Mouse (Mus musculus) hindbrain, postnatal 0 days (tissue): ENCODE data around the gene Mybpc3. TPM values are rescaled to one million over a fixed set of nuclear protein-coding genes. Genes with fewer than 3 reads are reported as not detected.

ENCODE experiments used
- ATAC-seq: fragments of 200-750 bp; cut with Nextera tagmentation; 2 replicates; pipeline ENCODE4 v1.8.0; 2017; ENCODE audit warnings: mild to moderate bottlenecking, moderate TSS enrichment, moderate library complexity
- DNase-seq: peaks from one replicate; pipeline ENCODE4 v3.0.0-alpha.2; 2015; ENCODE audit warnings: low spot score
- H3K27ac ChIP-seq: fragments of 300-500 bp; sonication (generic); 2 replicates; pipeline ENCODE4 v1.5.1; 2014; ENCODE audit warnings: mild to moderate bottlenecking
- H3K27me3 ChIP-seq: fragments of 300-500 bp; sonication (generic); 2 replicates; pipeline ENCODE4 v1.6.1; 2014; ENCODE audit warnings: low read length, mixed read lengths; ENCODE audit not compliant: insufficient read depth
- H3K36me3 ChIP-seq: fragments of 300-500 bp; sonication (generic); 2 replicates; pipeline ENCODE4 v1.6.1; 2014; ENCODE audit warnings: low read length, mixed read lengths; ENCODE audit not compliant: insufficient read depth
- H3K4me1 ChIP-seq: fragments of 300-500 bp; sonication (generic); 2 replicates; pipeline ENCODE4 v1.6.1; 2014; ENCODE audit warnings: antibody characterized with exemption, low read length, mixed read lengths; ENCODE audit not compliant: insufficient read depth
- H3K4me2 ChIP-seq: fragments of 300-500 bp; sonication (generic); 2 replicates; pipeline ENCODE4 v1.6.1; 2014; ENCODE audit warnings: low read depth, mild to moderate bottlenecking, low read length, moderate library complexity, mixed read lengths
- H3K4me3 ChIP-seq: fragments of 300-500 bp; sonication (generic); 2 replicates; pipeline ENCODE4 v1.5.1; 2014; ENCODE audit warnings: low read length
- H3K9ac ChIP-seq: fragments of 300-500 bp; sonication (generic); replicated peaks from 2 replicates; pipeline ENCODE4 v1.6.1; 2014; ENCODE audit warnings: mild to moderate bottlenecking, low read length, moderate library complexity, mixed read lengths
- H3K9me3 ChIP-seq: fragments of 300-500 bp; sonication (generic); 2 replicates; pipeline ENCODE4 v1.6.1; 2016; ENCODE audit warnings: low read length, mixed read lengths
- CTCF ChIP-seq: IDR thresholded peaks from 2 replicates; pipeline ENCODE4 v1.5.1; 2016; ENCODE audit warnings: antibody characterized with exemption, control low read depth, low read depth
- WGBS: fragments of 180-500 bp; shearing (Covaris S2); extraction: QIAGEN DNeasy Blood & Tissue Kit; methylation state at CpG from one replicate; pipeline ENCODE4 v1.1.7; 2014; 5-methylcytosine and 5-hydroxymethylcytosine counted together
- polyA plus RNA-seq: library from polyadenylated mRNA; unstranded; fragments of >200 nt; fragmentation: Nextera tagmentation; extraction: Ambion mirVana; gene quantifications from 2 replicates; pipeline ENCODE4 v1.2.1, GENCODE M21; 2015
- total RNA-seq: library from RNA; depleted of rRNA; stranded (reverse); fragments of >200 nt; gene quantifications from 2 replicates; pipeline ENCODE4 v1.2.3, GENCODE M21; 2014

The Mybpc3 gene
- total and polyA plus RNA-seq, 2 experiments from 2014 or later, result 0.13 to 0.37 TPM

- Histone ChIP-seq H3K4me2 (no peak overlapping the region), H3K36me3 (no peaks in the 10 kb centered on the region), H3K27ac (no peak overlapping the region), H3K27me3 (no peaks in the 10 kb centered on the region), H3K4me1 (no peaks in the 10 kb centered on the region), H3K4me3 (no peak overlapping the region), H3K9me3 (no peaks in the 10 kb centered on the region), H3K9ac (no peak overlapping the region)
- 84% methylated on average over 9 of the region's 9 CpGs for WGBS
- TF ChIP-seq CTCF, result no peak
- DNase-seq (no peak), ATAC-seq (no peak)
Measured at GRCm38 (mm10) chr2:91088987-91089386, 29.0 kb upstream of the Mybpc3 start.

GRCm38 (mm10) chr2:91090208-91090607 lies 27.7 kb upstream of the Mybpc3 start:
- no peak for TF ChIP-seq CTCF
- Histone ChIP-seq H3K4me1 (no peaks in the 10 kb centered on the region), H3K27ac (no peak overlapping the region), H3K27me3 (no peaks in the 10 kb centered on the region), H3K9ac (no peak overlapping the region), H3K4me2 (no peak overlapping the region), H3K36me3 (no peaks in the 10 kb centered on the region), H3K9me3 (no peaks in the 10 kb centered on the region), H3K4me3 (no peak overlapping the region)
- WGBS, result 77% methylated on average over 6 of the region's 6 CpGs
- DNase-seq, result no peak
- no peak for ATAC-seq

- no peak for ATAC-seq
- WGBS, result 73% methylated on average over 6 of the region's 6 CpGs
- no peak overlapping the region for H3K4me2 ChIP-seq
- no peak for TF ChIP-seq CTCF
- H3K27ac ChIP-seq, result no peak overlapping the region
- no peaks in the 10 kb centered on the region for H3K9me3 ChIP-seq
- no peak for DNase-seq
- no peak overlapping the region for H3K9ac ChIP-seq
- H3K27me3 ChIP-seq, result no peaks in the 10 kb centered on the region
- H3K4me1 ChIP-seq, result no peaks in the 10 kb centered on the region
- no peak overlapping the region for H3K4me3 ChIP-seq
- H3K36me3 ChIP-seq, result no peaks in the 10 kb centered on the region
Measured at GRCm38 (mm10) chr2:91090827-91091226, 27.1 kb upstream of the Mybpc3 start.

GRCm38 (mm10) chr2:91096524-91096923 lies 21.4 kb upstream of the Mybpc3 start:
- no peak overlapping the region for H3K4me2 ChIP-seq
- H3K27ac ChIP-seq, result no peak overlapping the region
- ATAC-seq (no peak), DNase-seq (no peak)
- TF ChIP-seq CTCF, result no peak
- H3K9me3 ChIP-seq, result no peaks in the 10 kb centered on the region
- H3K4me1 ChIP-seq, result no peaks in the 10 kb centered on the region
- H3K36me3 ChIP-seq, result no peaks in the 10 kb centered on the region
- WGBS, result 74% methylated on average over 14 of the region's 14 CpGs
- H3K9ac ChIP-seq, result no peak overlapping the region
- no peaks in the 10 kb centered on the region for H3K27me3 ChIP-seq
- H3K4me3 ChIP-seq, result no peak overlapping the region

DNA sequence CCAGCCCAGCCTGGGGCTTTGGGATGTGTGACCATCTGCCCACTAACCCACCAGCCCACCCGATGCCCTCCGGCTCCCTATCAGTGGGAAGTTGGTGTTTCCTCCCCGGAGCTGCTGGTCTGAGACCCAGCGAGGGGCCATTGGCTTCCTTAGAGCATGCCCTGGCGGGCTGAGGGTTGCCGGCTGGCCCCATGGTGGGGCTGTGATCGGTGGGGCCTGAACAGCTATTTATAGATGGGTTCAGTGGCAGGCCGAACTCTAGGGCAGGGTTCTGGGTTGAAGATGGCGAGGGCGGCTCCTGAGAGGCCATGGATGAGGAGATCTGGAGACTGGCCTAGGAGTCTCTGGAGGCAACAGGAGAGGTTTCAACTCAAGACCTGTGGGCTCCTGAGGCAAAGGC lies 20.9 kb upstream of the Mybpc3 start:
- no peaks in the 10 kb centered on the region for H3K9me3 ChIP-seq
- no peak overlapping the region for H3K4me2 ChIP-seq
- H3K27ac ChIP-seq, result no peak overlapping the region
- WGBS, result 76% methylated on average over 10 of the region's 10 CpGs
- H3K4me1 ChIP-seq, result no peaks in the 10 kb centered on the region
- no peak for TF ChIP-seq CTCF
- H3K4me3 ChIP-seq, result no peak overlapping the region
- no peak overlapping the region for H3K9ac ChIP-seq
- no peaks in the 10 kb centered on the region for H3K27me3 ChIP-seq
- DNase-seq (no peak), ATAC-seq (no peak)
- no peaks in the 10 kb centered on the region for H3K36me3 ChIP-seq

GRCm38 (mm10) chr2:91098156-91098555 lies 19.8 kb upstream of the Mybpc3 start:
- Histone ChIP-seq H3K36me3 (no peaks in the 10 kb centered on the region), H3K4me3 (no peak overlapping the region), H3K9me3 (no peaks in the 10 kb centered on the region), H3K4me1 (no peaks in the 10 kb centered on the region), H3K27me3 (no peaks in the 10 kb centered on the region), H3K9ac (no peak overlapping the region), H3K27ac (no peak overlapping the region), H3K4me2 (no peak overlapping the region)
- 78% methylated on average over 2 of the region's 2 CpGs for WGBS
- DNase-seq (no peak), ATAC-seq (no peak)
- no peak for TF ChIP-seq CTCF

GRCm38 (mm10) chr2:91101124-91101740 lies 16.7 kb upstream of the Mybpc3 start:
- ATAC-seq (peak; percentile 89), DNase-seq (peak; percentile 95)
- TF ChIP-seq CTCF, result peak; percentile 96
- no peaks in the 10 kb centered on the region for H3K36me3 ChIP-seq
- H3K4me1 ChIP-seq, result no peaks in the 10 kb centered on the region
- H3K4me2 ChIP-seq, result no peak overlapping the region
- 12% methylated on average over 7 of the region's 7 CpGs for WGBS
- no peak overlapping the region for H3K27ac ChIP-seq
- no peaks in the 10 kb centered on the region for H3K27me3 ChIP-seq
- H3K9me3 ChIP-seq, result no peaks in the 10 kb centered on the region
- H3K4me3 ChIP-seq, result no peak overlapping the region
- H3K9ac ChIP-seq, result no peak overlapping the region
